Mouse (Mus musculus) liver, adult 2 months (tissue): ENCODE results near the gene Hdac7.

Experiments used
- CTCF ChIP-seq: fragments of 200-500 bp; IDR thresholded peaks from 2 replicates; pipeline ENCODE4 v1.5.1; 2011; ENCODE audit warnings: low read depth, low read length, control low read depth
- POLR2A ChIP-seq: fragments of 200-500 bp; IDR thresholded peaks from 2 replicates; pipeline ENCODE4 v1.6.1; 2011; ENCODE audit warnings: low read length, control low read depth; ENCODE audit not compliant: insufficient read depth; ENCODE audit errors: extremely low read depth

GRCm38 (mm10) chr15:97854059-97854458, 9.8 kb upstream of the Hdac7 start:
- TF ChIP-seq POLR2A (no peak), CTCF (no peak)
